Mouse (Mus musculus): ENCODE measurements around the gene Ubn2.
"Not testable (repeated sequence)": the region's sequence is repeated elsewhere in the genome, so short reads cannot be mapped to it uniquely, and the experiment has no call there.

Ubn2 gene

GRCm38 (mm10) chr6:38534640-38535365, 101.1 kb downstream of the Ubn2 start:
- peak; percentile 95 for DNase-seq

- no peak for DNase-seq
These were observed 101.6 kb downstream of the Ubn2 start for GRCm38 (mm10) chr6:38535366-38535690.

- no peak for DNase-seq
These were observed 102.0 kb downstream of the Ubn2 start for GRCm38 (mm10) chr6:38535788-38536187.

GRCm38 (mm10) chr6:38544141-38544540, 110.4 kb downstream of the Ubn2 start:
- not testable (repeated sequence) for DNase-seq

GRCm38 (mm10) chr6:38547005-38547404, 113.3 kb downstream of the Ubn2 start:
- not testable (repeated sequence) for DNase-seq

GRCm38 (mm10) chr6:38547707-38548106, 114.0 kb downstream of the Ubn2 start:
- no peak for DNase-seq

- DNase-seq = not testable (repeated sequence)
These were observed 114.8 kb downstream of the Ubn2 start for GRCm38 (mm10) chr6:38548595-38548994.

- DNase-seq = not testable (repeated sequence)
These were observed 116.1 kb downstream of the Ubn2 start for GRCm38 (mm10) chr6:38549840-38550239.

- peak; percentile 4 for DNase-seq
These were observed 116.7 kb downstream of the Ubn2 start for GRCm38 (mm10) chr6:38550250-38551061.

- peak; percentile 99 for DNase-seq
These were observed 117.6 kb downstream of the Ubn2 start, which contains the start of gene Luc7l2 for GRCm38 (mm10) chr6:38551062-38551988. Luc7l2 (plus strand) TSS chr6:38551334.

GRCm38 (mm10) chr6:38551989-38552635, 118.4 kb downstream of the Ubn2 start:
- DNase-seq = peak; percentile 98

- DNase-seq = no peak
These were observed 118.9 kb downstream of the Ubn2 start for GRCm38 (mm10) chr6:38552636-38553000.

Measured in embryo, embryonic 11 days (tissue).